Mouse (Mus musculus): ENCODE measurements around the gene Tia1. TPM values are rescaled to one million over a fixed set of nuclear protein-coding genes. Genes with fewer than 3 reads are reported as not detected.

The Tia1 gene
- total RNA-seq (2014; rRNA removed; ENCODE audit: low replicate concordance) (50.5 and 76.7 TPM in 2 replicates), polyA plus RNA-seq (2015; fragmentation: Nextera tagmentation; extraction: Ambion mirVana) (67.8 and 72.0 TPM in 2 replicates)

- under 1% methylated on average over 62 of the region's 62 CpGs for WGBS
- Histone ChIP-seq H3K4me1 (ENCODE audit: control insufficient read depth, insufficient read depth) (0 out of 2 replicates have a peak, but pooled peaks cover 6% of the 10 kb centered on the region), H3K4me2 (ENCODE audit: low read depth, low read length) (peak within 1 kb of the TSS; percentile 64), H3K9ac (replicated peaks; ENCODE audit: low read depth, low read length) (peak within 1 kb of the TSS; percentile 96), H3K36me3 (replicated peaks; ENCODE audit: control insufficient read depth, insufficient read depth, low read length) (peaks cover 4% of the 10 kb centered on the region; the same call in 1 of the 2 replicates), H3K27me3 (ENCODE audit: control insufficient read depth, insufficient read depth, low read length) (no peaks in the 10 kb centered on the region), H3K27ac (ENCODE audit: low read depth) (peak within 1 kb of the TSS; percentile 100), H3K9me3 (replicated peaks; ENCODE audit: control insufficient read depth, low read length) (no peaks in the 10 kb centered on the region), H3K4me3 (ENCODE audit: low read depth, low read length) (peak within 1 kb of the TSS; percentile 87)
- ATAC-seq (ENCODE audit: insufficient read depth, low read depth) (peak; percentile 95), DNase-seq (ENCODE audit: low spot score) (peak; percentile 99)
- TF ChIP-seq EP300 (IDR thresholded peaks at IDR 0.05; ENCODE audit: low read depth): 0 out of 2 replicates have a peak, but pooled peaks have one; percentile 50
- no peak for TF ChIP-seq CTCF (IDR thresholded peaks at IDR 0.05; ENCODE audit: low read depth)
These were observed at the start of gene Tia1 for GRCm38 (mm10) chr6:86404100-86404861. TSS of gene Tia1 (plus strand) at chr6:86404219.

GRCm38 (mm10) chr6:86354948-86355347 lies 49.1 kb upstream of the Tia1 start:
- TF ChIP-seq EP300 (IDR thresholded peaks at IDR 0.05; ENCODE audit: low read depth) (no peak), CTCF (IDR thresholded peaks at IDR 0.05; ENCODE audit: low read depth) (no peak)
- Histone ChIP-seq H3K4me1 (ENCODE audit: control insufficient read depth, insufficient read depth) (no peaks in the 10 kb centered on the region), H3K9ac (replicated peaks; ENCODE audit: low read depth, low read length) (no peak overlapping the region), H3K27ac (ENCODE audit: low read depth) (no peak overlapping the region), H3K27me3 (ENCODE audit: control insufficient read depth, insufficient read depth, low read length) (no peaks in the 10 kb centered on the region), H3K4me3 (ENCODE audit: low read depth, low read length) (no peak overlapping the region), H3K4me2 (ENCODE audit: low read depth, low read length) (no peak overlapping the region), H3K36me3 (replicated peaks; ENCODE audit: control insufficient read depth, insufficient read depth, low read length) (no peaks in the 10 kb centered on the region), H3K9me3 (replicated peaks; ENCODE audit: control insufficient read depth, low read length) (no peaks in the 10 kb centered on the region)
- 66% methylated on average over 3 of the region's 3 CpGs for WGBS
- DNase-seq (ENCODE audit: low spot score) (no peak), ATAC-seq (ENCODE audit: insufficient read depth, low read depth) (no peak)

- 61% methylated on average over 9 of the region's 9 CpGs for WGBS
- TF ChIP-seq EP300 (IDR thresholded peaks at IDR 0.05; ENCODE audit: low read depth): no peak
- TF ChIP-seq CTCF (IDR thresholded peaks at IDR 0.05; ENCODE audit: low read depth): no peak
- no peaks in the 10 kb centered on the region for H3K36me3 ChIP-seq (replicated peaks; ENCODE audit: control insufficient read depth, insufficient read depth, low read length)
- H3K9ac ChIP-seq (replicated peaks; ENCODE audit: low read depth, low read length): no peak overlapping the region
- H3K4me2 ChIP-seq (ENCODE audit: low read depth, low read length): no peak overlapping the region
- H3K9me3 ChIP-seq (replicated peaks; ENCODE audit: control insufficient read depth, low read length): no peaks in the 10 kb centered on the region
- no peak for DNase-seq (ENCODE audit: low spot score)
- no peak for ATAC-seq (ENCODE audit: insufficient read depth, low read depth)
- H3K27me3 ChIP-seq (ENCODE audit: control insufficient read depth, insufficient read depth, low read length): no peaks in the 10 kb centered on the region
- H3K4me3 ChIP-seq (ENCODE audit: low read depth, low read length): no peak overlapping the region
- no peaks in the 10 kb centered on the region for H3K4me1 ChIP-seq (ENCODE audit: control insufficient read depth, insufficient read depth)
- no peak overlapping the region for H3K27ac ChIP-seq (ENCODE audit: low read depth)
These were observed 47.1 kb upstream of the Tia1 start for GRCm38 (mm10) chr6:86356956-86357355.

- DNase-seq (ENCODE audit: low spot score) (no peak), ATAC-seq (ENCODE audit: insufficient read depth, low read depth) (no peak)
- no peak overlapping the region for H3K4me3 ChIP-seq (ENCODE audit: low read depth, low read length)
- WGBS: 51% methylated on average over 7 of the region's 7 CpGs
- H3K9me3 ChIP-seq (replicated peaks; ENCODE audit: control insufficient read depth, low read length): no peaks in the 10 kb centered on the region
- no peak overlapping the region for H3K9ac ChIP-seq (replicated peaks; ENCODE audit: low read depth, low read length)
- no peak overlapping the region for H3K4me2 ChIP-seq (ENCODE audit: low read depth, low read length)
- H3K27ac ChIP-seq (ENCODE audit: low read depth): no peak overlapping the region
- H3K36me3 ChIP-seq (replicated peaks; ENCODE audit: control insufficient read depth, insufficient read depth, low read length): no peaks in the 10 kb centered on the region
- no peak for TF ChIP-seq EP300 (IDR thresholded peaks at IDR 0.05; ENCODE audit: low read depth)
- TF ChIP-seq CTCF (IDR thresholded peaks at IDR 0.05; ENCODE audit: low read depth): no peak
- no peaks in the 10 kb centered on the region for H3K27me3 ChIP-seq (ENCODE audit: control insufficient read depth, insufficient read depth, low read length)
- no peaks in the 10 kb centered on the region for H3K4me1 ChIP-seq (ENCODE audit: control insufficient read depth, insufficient read depth)
These were observed 43.3 kb upstream of the Tia1 start for GRCm38 (mm10) chr6:86360691-86361090.

- H3K27ac ChIP-seq (ENCODE audit: low read depth): no peak overlapping the region
- no peak for DNase-seq (ENCODE audit: low spot score)
- WGBS: 84% methylated on average over 7 of the region's 7 CpGs
These were observed 42.6 kb upstream of the Tia1 start for GRCm38 (mm10) chr6:86361373-86361772.

More at GRCm38 (mm10) chr6:86361373-86361772, 42.6 kb upstream of the Tia1 start:
- ATAC-seq (ENCODE audit: insufficient read depth, low read depth): no peak
- Histone ChIP-seq H3K4me3 (ENCODE audit: low read depth, low read length) (no peak overlapping the region), H3K4me2 (ENCODE audit: low read depth, low read length) (no peak overlapping the region), H3K27me3 (ENCODE audit: control insufficient read depth, insufficient read depth, low read length) (no peaks in the 10 kb centered on the region), H3K9ac (replicated peaks; ENCODE audit: low read depth, low read length) (no peak overlapping the region), H3K9me3 (replicated peaks; ENCODE audit: control insufficient read depth, low read length) (no peaks in the 10 kb centered on the region), H3K36me3 (replicated peaks; ENCODE audit: control insufficient read depth, insufficient read depth, low read length) (no peaks in the 10 kb centered on the region), H3K4me1 (ENCODE audit: control insufficient read depth, insufficient read depth) (peaks cover 5% of the 10 kb centered on the region; the same call in 1 of the 2 replicates)
- TF ChIP-seq CTCF (IDR thresholded peaks at IDR 0.05; ENCODE audit: low read depth) (no peak; the same call in 1 of the 2 replicates), EP300 (IDR thresholded peaks at IDR 0.05; ENCODE audit: low read depth) (no peak)
